Mouse (Mus musculus) bone marrow, adult 2 months (tissue): ENCODE measurements around the gene Pros1.

Experiments used
- CTCF ChIP-seq: fragments of 200-500 bp; IDR thresholded peaks from 2 replicates; pipeline ENCODE4 v1.5.1; 2011; ENCODE audit warnings: low read length, control low read depth; ENCODE audit not compliant: control insufficient read depth, insufficient read depth
- POLR2A ChIP-seq: fragments of 200-500 bp; IDR thresholded peaks from 2 replicates; pipeline ENCODE4 v1.6.1; 2011; ENCODE audit warnings: low read depth, mild to moderate bottlenecking, control low read depth, low read length, borderline replicate concordance; ENCODE audit not compliant: control insufficient read depth

GRCm38 (mm10) chr16:62941763-62942162 lies 87.7 kb downstream of the Pros1 start:
- TF ChIP-seq CTCF (no peak), POLR2A (no peak)
